Mouse (Mus musculus): ENCODE measurements around the gene Draxin. TPM values are rescaled to one million over a fixed set of nuclear protein-coding genes. Genes with fewer than 3 reads are reported as not detected.

The Draxin gene
- polyA plus RNA-seq (2014; fragmentation: Illumina TruSeq; extraction: RNeasy Lipid Tissue Mini Kit (QIAGEN cat#74804); ENCODE audit: low read depth, low replicate concordance), result not detected

DNA sequence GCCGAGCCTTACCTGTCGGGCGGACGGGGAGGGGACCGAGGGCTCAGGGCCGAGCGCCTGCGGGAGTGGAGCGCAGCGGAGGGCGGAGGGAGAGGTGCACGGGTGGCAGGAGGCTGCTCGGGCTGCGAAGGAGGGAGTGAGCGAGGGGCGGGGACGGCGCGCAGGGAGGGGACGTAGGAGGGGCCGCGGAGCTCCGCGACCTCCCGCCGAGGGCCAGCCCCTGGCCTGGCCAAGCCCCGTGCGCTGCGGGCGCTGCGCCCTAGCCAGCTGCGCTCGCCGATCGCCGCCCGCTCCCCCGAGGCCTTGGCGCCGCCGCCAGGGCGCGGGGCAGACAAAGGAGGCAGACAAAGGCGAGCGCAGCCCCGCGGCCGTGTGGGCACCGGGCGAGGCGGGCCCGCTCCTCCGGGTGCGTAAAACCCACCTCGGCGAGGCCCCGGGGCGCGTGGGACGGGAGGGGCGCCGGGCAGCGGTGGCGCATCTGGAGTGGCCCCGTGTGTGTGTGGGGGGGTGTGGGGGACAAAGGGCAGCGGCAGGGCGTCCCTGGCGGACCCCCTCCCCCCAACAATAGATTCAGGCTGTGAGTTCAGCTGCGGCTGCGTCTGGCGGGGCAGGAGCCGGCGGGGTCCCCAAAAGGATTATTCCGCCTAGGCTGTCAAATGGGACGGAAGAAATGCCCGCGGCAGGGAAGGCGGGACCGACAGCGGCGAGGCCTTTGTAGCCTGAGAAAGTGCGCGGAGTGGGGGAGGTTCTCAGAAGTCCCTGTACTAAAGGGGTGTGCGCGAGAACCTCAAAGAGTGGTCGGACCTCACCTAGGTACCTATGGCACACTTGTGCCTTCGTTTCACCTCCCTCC lies at the start of gene Draxin:
Draxin (minus strand) TSS at position 138 of the 853 bp plus-strand sequence.

GRCm38 (mm10) chr4:148160436-148161390 lies 30.2 kb upstream of the Draxin start, which contains the start of the genes Fbxo44 and Fbxo2:
Gene Fbxo44 (minus strand): TSS chr4:148160482.
Gene Fbxo2 (plus strand): TSS chr4:148160621.

DNA sequence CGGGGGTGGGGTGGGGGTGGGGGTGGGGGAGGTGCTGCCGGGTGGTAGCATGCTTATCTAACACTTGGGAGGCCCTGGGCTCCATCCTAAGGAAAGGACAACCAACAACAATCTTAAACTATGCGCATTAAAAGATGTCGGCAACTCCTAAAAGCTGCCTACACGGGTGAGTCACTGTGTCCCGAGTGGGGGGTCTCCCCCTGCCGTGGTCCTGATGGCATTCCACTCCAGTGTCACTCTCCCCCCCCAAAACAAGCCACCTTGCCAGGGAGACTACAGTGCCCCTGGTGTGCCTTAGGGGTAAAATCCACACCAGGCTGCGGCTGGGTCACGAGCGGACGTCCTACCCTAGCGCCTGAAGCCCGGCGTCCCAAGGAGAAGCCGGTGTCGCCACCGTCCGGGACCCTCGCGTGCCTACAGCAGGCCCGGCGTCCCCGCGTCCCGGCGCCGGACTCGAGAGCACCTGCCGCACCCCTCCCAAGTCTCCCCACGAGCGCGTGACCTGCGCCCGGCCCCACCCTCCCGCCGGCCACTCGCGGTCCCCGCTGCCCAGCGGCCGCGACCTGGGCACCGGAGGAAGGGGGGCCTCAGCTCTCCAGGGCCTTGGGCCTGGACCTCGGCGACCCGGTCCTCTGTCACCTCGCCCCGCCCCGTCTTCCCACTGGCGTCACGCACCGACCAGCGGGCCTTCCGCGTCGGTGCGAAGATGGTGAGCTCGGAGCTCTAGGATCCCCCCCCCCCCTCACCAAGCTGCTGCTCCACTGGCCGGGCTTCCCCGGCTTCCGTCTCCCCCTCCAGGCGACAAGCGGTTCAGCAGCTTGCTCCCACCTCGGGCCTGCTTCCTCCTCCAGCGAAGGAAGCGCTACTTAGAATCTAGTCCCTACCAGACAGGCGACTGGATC lies 21.0 kb upstream of the Draxin start, which contains the start of gene Fbxo6:
Fbxo6 (minus strand) TSS at position 874 of the 902 bp plus-strand sequence.

DNA sequence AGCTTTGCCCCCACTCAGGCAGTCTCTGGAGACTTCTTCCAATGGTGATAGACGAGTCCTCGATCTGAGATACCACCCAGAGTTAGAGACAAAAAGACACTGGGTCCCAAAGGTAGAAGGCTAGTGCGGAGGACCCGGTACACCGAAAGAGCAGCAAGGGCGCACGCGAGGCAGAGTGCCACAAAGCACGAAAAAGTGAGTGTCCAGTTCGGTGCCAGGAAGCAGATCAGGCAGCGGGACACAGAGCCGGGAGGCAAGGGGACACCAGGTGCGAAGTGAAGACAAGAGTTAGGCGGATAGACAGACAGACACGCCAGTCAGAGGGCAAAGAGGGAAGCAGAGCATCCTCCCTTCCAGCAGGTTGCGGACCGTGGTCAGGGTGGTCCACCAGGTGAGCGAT lies 365 bp downstream of the Draxin start, which contains the start of gene Mad2l2:
Mad2l2 (plus strand) TSS at position 252 of the 400 bp plus-strand sequence.

DNA sequence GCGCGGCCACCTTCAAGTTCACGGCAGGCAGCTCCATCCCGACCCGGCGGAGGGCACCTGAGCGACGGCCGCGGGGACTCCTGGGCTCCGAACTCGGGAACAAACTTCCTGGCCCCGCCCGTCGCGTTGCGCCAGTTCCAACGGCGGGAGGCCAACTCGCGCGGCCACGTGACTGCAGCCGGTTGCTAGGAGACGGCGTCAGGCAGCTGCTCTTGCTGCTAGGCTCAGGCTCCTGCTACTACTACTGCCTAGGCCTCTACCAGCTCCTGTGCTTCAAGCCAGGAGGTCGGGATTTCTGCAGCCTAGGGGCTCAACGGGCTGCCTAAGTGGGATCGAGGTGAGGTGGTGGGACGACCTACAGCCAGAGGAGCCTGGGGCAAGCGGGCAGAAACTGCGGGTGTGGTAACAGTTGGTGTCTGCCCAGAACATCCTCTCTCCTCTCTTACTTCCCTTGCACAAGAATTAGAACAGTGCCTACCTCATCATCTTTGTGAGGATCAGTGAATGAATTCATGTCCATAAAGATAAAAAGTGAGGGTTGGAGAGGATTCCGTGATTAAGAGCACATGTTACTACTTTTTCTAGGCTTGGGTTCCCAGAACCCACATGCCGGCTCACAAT lies 42.5 kb downstream of the Draxin start, which contains the start of gene Agtrap:
Agtrap (minus strand) TSS at position 125 of the 621 bp plus-strand sequence.

Other genes with a start within 250 kb of the Draxin start
- 452 TPM for gene Mfn2, start 226.0 kb downstream of the Draxin start, polyA plus RNA-seq (2014; fragmentation: Illumina TruSeq; extraction: RNeasy Lipid Tissue Mini Kit (QIAGEN cat#74804); ENCODE audit: low read depth, low replicate concordance)
- 69.2 TPM for gene Plod1, start 193.9 kb downstream of the Draxin start, polyA plus RNA-seq (2014; fragmentation: Illumina TruSeq; extraction: RNeasy Lipid Tissue Mini Kit (QIAGEN cat#74804); ENCODE audit: low read depth, low replicate concordance)
- gene 2510039O18Rik, start 189.8 kb downstream of the Draxin start, polyA plus RNA-seq (2014; fragmentation: Illumina TruSeq; extraction: RNeasy Lipid Tissue Mini Kit (QIAGEN cat#74804); ENCODE audit: low read depth, low replicate concordance), result 28.8 TPM
- 436 TPM for gene Nppb, start 144.9 kb downstream of the Draxin start, polyA plus RNA-seq (2014; fragmentation: Illumina TruSeq; extraction: RNeasy Lipid Tissue Mini Kit (QIAGEN cat#74804); ENCODE audit: low read depth, low replicate concordance)
- gene Nppa, start 130.0 kb downstream of the Draxin start, polyA plus RNA-seq (2014; fragmentation: Illumina TruSeq; extraction: RNeasy Lipid Tissue Mini Kit (QIAGEN cat#74804); ENCODE audit: low read depth, low replicate concordance), result 5,863 TPM
- gene Clcn6, start 91.9 kb downstream of the Draxin start, polyA plus RNA-seq (2014; fragmentation: Illumina TruSeq; extraction: RNeasy Lipid Tissue Mini Kit (QIAGEN cat#74804); ENCODE audit: low read depth, low replicate concordance), result 7.5 TPM
- 16.4 TPM for gene Mthfr, start 91.6 kb downstream of the Draxin start, polyA plus RNA-seq (2014; fragmentation: Illumina TruSeq; extraction: RNeasy Lipid Tissue Mini Kit (QIAGEN cat#74804); ENCODE audit: low read depth, low replicate concordance)
- gene Agtrap, start 42.7 kb downstream of the Draxin start, polyA plus RNA-seq (2014; fragmentation: Illumina TruSeq; extraction: RNeasy Lipid Tissue Mini Kit (QIAGEN cat#74804); ENCODE audit: low read depth, low replicate concordance), result 24.6 TPM
- 14.4 TPM for gene Mad2l2, start 314 bp downstream of the Draxin start, polyA plus RNA-seq (2014; fragmentation: Illumina TruSeq; extraction: RNeasy Lipid Tissue Mini Kit (QIAGEN cat#74804); ENCODE audit: low read depth, low replicate concordance)
- gene Fbxo6, start 21.4 kb upstream of the Draxin start, polyA plus RNA-seq (2014; fragmentation: Illumina TruSeq; extraction: RNeasy Lipid Tissue Mini Kit (QIAGEN cat#74804); ENCODE audit: low read depth, low replicate concordance), result 43.9 TPM
- gene Fbxo44, start 29.8 kb upstream of the Draxin start, polyA plus RNA-seq (2014; fragmentation: Illumina TruSeq; extraction: RNeasy Lipid Tissue Mini Kit (QIAGEN cat#74804); ENCODE audit: low read depth, low replicate concordance), result 23.3 TPM
- gene Fbxo2, start 29.9 kb upstream of the Draxin start, polyA plus RNA-seq (2014; fragmentation: Illumina TruSeq; extraction: RNeasy Lipid Tissue Mini Kit (QIAGEN cat#74804); ENCODE audit: low read depth, low replicate concordance), result not detected
- gene Disp3, start 157.3 kb upstream of the Draxin start, polyA plus RNA-seq (2014; fragmentation: Illumina TruSeq; extraction: RNeasy Lipid Tissue Mini Kit (QIAGEN cat#74804); ENCODE audit: low read depth, low replicate concordance), result not detected

Measured in heart, adult 10 weeks (tissue).